Mouse (Mus musculus) kidney, adult 9 months (tissue): ENCODE measurements around the gene Nlgn1.
"Not testable (repeated sequence)": the region's sequence is repeated elsewhere in the genome, so short reads cannot be mapped to it uniquely, and the experiment has no call there.

ENCODE experiments used
- DNase-seq: peaks from one replicate; pipeline ENCODE4 v3.0.0; 2022

The Nlgn1 gene

GRCm38 (mm10) chr3:25597513-25597912 is 734.7 kb downstream of the Nlgn1 start:
- no peak for DNase-seq

DNA sequence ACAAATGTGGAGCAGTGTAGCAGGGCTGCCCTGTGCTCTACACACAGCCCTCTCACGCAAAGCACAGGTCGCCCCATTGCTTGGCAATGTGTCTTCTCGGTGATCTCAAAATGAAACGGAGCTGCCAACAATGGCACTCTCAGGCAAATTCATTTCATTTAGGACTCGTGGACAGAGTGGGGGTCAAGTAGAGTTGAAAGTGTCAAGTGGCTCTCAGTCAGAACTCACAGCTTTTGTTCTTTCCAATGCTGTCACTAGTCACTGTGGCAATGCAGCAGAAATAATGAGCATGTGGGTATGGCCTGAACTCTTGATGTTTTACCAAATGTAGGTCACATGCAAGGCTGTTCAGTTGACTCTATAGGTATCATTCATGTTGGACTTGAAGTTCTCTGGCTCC is 756.7 kb downstream of the Nlgn1 start:
- DNase-seq: no peak

DNA sequence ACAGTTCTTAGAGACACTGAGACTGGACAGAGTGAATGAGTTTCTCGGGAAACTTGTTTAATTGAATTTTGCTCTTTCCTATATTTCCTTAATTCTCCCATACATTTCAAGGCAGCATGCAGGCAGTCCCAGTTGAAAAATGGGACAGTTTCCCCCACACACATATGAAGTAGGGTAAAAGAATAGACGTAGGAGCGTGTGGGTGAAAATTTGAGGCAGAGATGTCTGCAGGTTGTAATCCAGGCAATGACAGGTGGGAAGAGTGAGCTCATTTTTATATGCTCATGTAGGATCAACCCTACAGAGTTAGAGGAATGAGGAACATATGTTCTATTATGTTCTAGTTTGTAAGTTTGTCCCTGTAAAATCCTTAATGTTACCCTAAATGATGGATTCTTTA is 757.4 kb downstream of the Nlgn1 start:
- no peak for DNase-seq

DNA sequence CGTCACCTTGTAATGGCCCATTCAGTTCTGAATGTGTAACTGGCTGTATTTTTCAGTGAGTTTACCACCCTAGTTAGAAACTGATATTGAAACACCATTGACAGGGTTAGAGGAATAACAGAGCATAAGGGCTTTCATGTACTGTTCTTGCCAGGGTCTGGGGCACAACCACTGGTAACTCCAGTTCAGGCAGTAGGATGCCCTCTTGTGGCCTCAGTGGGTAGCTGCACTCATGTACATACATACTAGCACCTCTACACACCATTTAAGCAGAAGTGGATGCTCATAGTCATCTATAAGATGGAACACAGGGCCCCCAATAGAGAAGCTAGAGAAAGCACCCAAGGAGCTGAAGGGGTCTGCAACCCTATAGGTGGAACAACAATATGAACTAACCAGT is 773.7 kb downstream of the Nlgn1 start:
- not testable (repeated sequence) for DNase-seq

- DNase-seq: not testable (repeated sequence)
These were observed 783.2 kb downstream of the Nlgn1 start for GRCm38 (mm10) chr3:25549097-25549496.

DNA sequence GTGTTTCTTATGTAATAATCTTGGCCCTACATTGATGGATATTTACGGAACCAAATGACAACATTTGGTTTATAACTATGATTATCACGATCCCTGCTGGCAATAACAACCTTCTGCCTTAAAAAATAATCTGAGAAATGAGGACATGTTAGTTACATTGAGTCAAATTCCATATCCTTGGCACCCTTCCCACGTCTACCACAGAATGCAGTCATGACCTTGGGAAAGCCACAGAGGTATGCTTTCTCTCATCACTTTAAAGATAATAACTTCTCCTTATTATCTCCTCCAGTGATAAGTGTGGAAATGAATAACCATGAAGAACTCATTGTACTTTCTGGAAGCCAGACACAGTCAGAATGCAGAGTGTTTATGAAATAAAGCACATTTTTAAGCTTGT is 808.0 kb downstream of the Nlgn1 start:
- DNase-seq: not testable (repeated sequence)

DNA sequence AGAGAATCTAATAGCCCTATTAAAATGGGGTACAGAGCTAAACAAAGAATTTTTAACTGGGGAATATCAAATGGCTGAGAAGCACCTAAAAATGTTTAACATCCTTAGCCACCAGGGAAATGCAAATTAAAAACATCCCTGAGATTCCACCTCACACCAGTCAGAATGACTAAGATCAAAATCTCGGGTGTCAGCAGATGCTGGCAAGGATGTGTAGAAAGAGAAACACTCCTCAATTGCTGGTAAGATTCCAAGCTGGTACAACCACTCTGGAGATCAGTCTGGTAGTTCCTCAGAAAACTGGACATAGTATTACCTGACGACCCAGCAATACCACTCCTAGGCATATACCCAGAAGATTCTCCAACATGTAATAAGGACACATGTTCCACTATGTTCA is 869.2 kb downstream of the Nlgn1 start:
- DNase-seq: no peak

DNA sequence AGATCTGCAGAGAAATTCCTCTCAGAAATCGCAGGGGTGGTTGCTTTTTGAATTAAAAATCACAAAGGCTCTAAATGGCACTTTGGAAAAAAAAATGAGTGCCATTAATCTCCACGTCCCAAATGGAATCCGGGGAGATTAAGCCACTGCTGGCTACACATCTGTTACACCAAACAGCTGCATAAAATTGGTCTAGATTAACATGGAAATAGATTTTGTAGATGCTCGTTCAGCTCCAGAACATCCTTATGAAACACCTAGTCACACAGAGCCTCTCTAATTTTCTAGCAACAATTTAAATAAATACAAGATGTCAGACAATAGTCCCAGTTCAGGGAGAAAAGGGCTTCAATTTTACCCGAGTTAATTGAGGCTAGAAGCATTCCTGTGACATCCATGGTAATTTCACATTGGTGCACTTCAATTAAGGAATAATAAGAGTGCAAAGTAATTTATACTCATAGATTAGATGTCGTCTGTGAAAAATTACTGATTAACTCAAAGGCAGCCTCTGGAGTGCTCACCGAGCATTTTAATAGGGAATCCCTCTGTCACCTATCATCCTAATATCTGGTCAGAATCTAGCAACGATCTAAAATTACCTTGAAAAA is 875.9 kb downstream of the Nlgn1 start:
- no peak for DNase-seq

DNA sequence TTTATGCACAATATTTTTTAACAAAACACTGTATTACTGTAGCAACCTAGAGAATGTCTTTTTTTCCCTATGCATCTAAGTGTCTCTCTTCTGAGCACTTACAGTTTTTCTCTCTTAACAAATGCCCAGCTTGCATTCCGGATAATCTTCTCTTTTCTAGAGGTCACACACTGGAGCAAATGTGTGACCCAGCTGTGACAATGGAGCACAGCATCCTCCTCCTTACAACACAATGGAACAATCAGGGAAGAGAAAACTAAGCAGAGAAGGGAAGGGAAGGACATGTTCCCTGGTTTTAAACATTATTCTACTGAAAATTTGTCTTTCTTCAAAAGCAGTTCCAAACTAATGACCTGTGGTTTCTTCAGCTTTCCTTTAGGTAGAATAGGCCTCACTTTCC is 879.9 kb downstream of the Nlgn1 start:
- DNase-seq: no peak

DNA sequence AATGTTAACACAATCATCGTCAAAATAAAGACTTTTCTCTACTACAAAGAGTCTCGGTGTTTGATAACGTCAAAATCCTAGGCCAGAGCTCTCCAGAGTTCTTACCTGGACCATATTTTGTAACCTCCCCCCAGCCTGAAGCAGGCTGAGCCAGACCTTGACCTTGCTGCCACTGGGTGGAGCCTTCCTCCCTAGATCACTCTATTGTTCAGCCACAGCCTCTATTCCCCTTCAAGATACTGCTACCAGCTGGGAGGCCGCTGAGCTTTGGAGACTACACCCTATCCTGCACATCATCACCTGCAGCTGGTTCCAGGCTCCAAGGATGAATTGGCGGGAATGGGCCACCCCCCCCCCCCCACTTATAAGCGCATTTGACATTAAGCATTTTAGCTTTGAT is 881.8 kb downstream of the Nlgn1 start:
- DNase-seq: no peak

GRCm38 (mm10) chr3:25449356-25449755 is 882.9 kb downstream of the Nlgn1 start:
- DNase-seq: no peak

GRCm38 (mm10) chr3:25447181-25447580 is 885.1 kb downstream of the Nlgn1 start:
- DNase-seq: no peak

DNA sequence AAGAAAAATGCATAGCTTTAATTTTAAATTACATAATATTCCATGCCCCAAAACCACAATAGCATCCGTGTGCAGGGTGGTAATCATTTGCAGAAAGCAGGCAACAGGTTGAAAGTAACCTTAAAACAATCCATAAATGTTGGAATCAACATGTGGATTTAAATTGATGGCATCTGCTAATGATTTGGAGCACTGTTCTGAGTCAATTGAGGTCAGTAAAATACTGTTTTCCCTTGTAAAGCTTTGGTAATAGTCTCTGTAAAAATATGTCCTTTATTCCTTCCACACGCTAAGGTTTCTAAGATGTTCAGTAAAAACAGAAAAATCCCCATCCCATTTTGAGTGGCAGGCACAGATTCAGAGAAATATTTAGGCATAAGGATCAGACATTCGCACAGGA is 888.6 kb downstream of the Nlgn1 start:
- DNase-seq: no peak

GRCm38 (mm10) chr3:25442617-25443016 is 889.6 kb downstream of the Nlgn1 start:
- no peak for DNase-seq

DNA sequence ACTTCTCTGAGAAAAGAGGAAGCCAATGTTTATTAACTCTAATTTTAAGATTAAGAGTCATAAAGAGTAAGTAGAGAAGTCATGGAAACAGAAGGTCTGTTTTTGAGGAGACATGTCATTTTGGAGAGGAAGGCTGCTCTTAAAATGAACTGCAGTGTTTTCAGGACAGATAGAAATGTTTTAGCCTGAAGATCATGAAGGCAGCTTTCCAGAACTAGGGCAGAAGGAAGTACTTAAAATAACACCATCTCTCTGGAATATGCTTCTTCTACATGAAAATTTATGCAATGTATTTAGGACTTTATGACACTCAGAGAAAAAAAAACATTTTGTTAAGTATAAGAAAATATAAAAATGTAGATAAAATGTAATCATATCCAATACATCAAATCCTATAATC is 905.3 kb downstream of the Nlgn1 start:
- DNase-seq: no peak

DNA sequence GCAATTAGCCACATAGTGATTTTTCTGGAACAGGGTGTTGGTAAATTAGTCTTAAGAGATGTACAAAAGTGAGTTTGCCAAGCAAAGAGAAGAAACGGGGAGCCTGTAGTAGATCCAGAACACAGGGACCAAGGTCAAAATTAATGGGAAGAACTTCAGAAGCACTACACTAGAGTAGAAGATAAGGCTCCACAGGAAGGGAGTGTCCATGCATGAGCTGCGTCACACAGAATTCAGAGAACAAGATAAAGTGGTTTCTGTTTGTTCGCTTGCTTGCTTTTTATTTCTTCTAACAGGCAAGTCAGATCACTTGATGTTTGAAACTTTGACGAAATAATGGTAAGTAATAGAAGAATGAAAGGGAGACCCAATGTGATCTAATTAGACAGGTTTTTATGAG is 920.3 kb downstream of the Nlgn1 start:
- DNase-seq: no peak
